In the genomic region with DNA sequence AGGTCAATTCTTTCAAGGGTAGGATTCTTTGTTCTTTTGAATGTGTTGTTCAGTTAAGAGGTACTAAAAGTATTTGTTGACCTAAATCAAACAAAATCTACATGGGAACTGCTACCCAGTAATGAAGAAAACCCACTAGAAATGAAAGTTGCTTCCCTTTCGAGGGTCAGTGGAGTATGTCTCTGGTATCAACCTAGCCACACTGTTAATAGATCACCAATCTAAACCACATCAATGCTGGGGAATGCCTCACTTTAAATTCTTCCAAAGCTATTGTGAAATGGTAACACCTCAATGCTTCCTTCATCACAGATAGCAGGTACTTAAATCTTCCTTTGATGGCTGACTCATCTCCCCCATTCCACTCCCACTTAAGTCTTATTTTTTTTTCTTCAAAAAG, we compare ENCODE assay signal across 17 mouse cellular contexts. TPM values are rescaled to one million over a fixed set of nuclear protein-coding genes. Genes with fewer than 3 reads are reported as not detected.
DNase-seq lines count a peak whose midpoint lies in the region; ATAC-seq and TF ChIP-seq lines count a peak whose summit lies in the region.
"Had no signal": no experiment of that assay in that cellular context is flagged by ENCODE, and none has a peak within 500 bp of the region (broad histone marks: within the 10 kb centered on the region; RNA-seq: fewer than 3 reads in every experiment).

No protein-coding gene starts in this region.

- no peak for TF ChIP-seq POLR2A in lung, adult 2 months (IDR thresholded peaks at IDR 0.05; ENCODE audit: borderline replicate concordance, extremely low read depth, low read depth, low read length)

- WGBS in forebrain, embryonic 15.5 days = 91% methylated on average over 1 of the region's 1 CpGs
- 86% methylated on average over 1 of the region's 1 CpGs for WGBS in forebrain, embryonic 16.5 days
- 70% methylated on average over 1 of the region's 1 CpGs for WGBS in hindbrain, embryonic 13.5 days
- WGBS in hindbrain, embryonic 12.5 days = 81% methylated on average over 1 of the region's 1 CpGs
- 29% methylated on average over 1 of the region's 1 CpGs for WGBS in lung, adult 2 months
- 59% methylated on average over 1 of the region's 1 CpGs for WGBS in stomach, postnatal 0 days

- TF ChIP-seq EP300 in stomach, postnatal 0 days (optimal IDR thresholded peaks at IDR 0.05) = no peak

- no peak overlapping the region for H3K27ac ChIP-seq in forebrain, embryonic 15.5 days (replicated peaks)
- H3K27ac ChIP-seq in forebrain, embryonic 16.5 days (ENCODE audit: low read length) = no peak overlapping the region
- no peak overlapping the region for H3K27ac ChIP-seq in hindbrain, embryonic 13.5 days
- H3K27ac ChIP-seq in hindbrain, embryonic 12.5 days = no peak overlapping the region
- no peak overlapping the region for H3K27ac ChIP-seq in stomach, postnatal 0 days (replicated peaks)
- H3K27ac ChIP-seq: embryonic facial prominence, embryonic 13.5 days; forebrain, embryonic 13.5 days; limb, embryonic 10.5 days; liver, embryonic 14.5 days; midbrain, embryonic 12.5 days had no signal

- H3K4me3 ChIP-seq in forebrain, embryonic 15.5 days = no peak overlapping the region
- no peak overlapping the region for H3K4me3 ChIP-seq in forebrain, embryonic 16.5 days (replicated peaks; ENCODE audit: low read length)
- H3K4me3 ChIP-seq in hindbrain, embryonic 13.5 days = no peak overlapping the region
- H3K4me3 ChIP-seq in hindbrain, embryonic 12.5 days = no peak overlapping the region
- peak overlapping the region; percentile 19 for H3K4me3 ChIP-seq in lung, adult 2 months (replicated peaks; ENCODE audit: extremely low read depth, low read depth, low read length)
- no peak overlapping the region for H3K4me3 ChIP-seq in stomach, postnatal 0 days (ENCODE audit: low read depth, low read length)

- no peak overlapping the region for H3K9ac ChIP-seq in forebrain, embryonic 15.5 days (replicated peaks)
- no peak overlapping the region for H3K9ac ChIP-seq in forebrain, embryonic 16.5 days (replicated peaks; ENCODE audit: low read depth, low read length)
- H3K9ac ChIP-seq in hindbrain, embryonic 13.5 days = no peak overlapping the region
- no peak overlapping the region for H3K9ac ChIP-seq in hindbrain, embryonic 12.5 days
- H3K9ac ChIP-seq in stomach, postnatal 0 days (ENCODE audit: low read length) = no peak overlapping the region
- H3K9ac ChIP-seq: embryonic facial prominence, embryonic 13.5 days; liver, embryonic 14.5 days had no signal

- no peak for TF ChIP-seq CTCF in lung, adult 2 months (IDR thresholded peaks at IDR 0.05; ENCODE audit: insufficient read depth, low read length)
- TF ChIP-seq CTCF in stomach, postnatal 0 days (IDR thresholded peaks at IDR 0.05; ENCODE audit: low read depth) = no peak

- H3K27me3 ChIP-seq in forebrain, embryonic 15.5 days = peaks cover 4% of the 10 kb centered on the region; the same call in 1 of the 2 replicates
- H3K27me3 ChIP-seq in forebrain, embryonic 16.5 days (replicated peaks; ENCODE audit: control insufficient read depth, insufficient read depth, low read length) = 0 out of 2 replicates have a peak, but pooled peaks cover 2% of the 10 kb centered on the region
- H3K27me3 ChIP-seq in hindbrain, embryonic 13.5 days = peaks cover 3% of the 10 kb centered on the region; the same call in 1 of the 2 replicates
- H3K27me3 ChIP-seq in hindbrain, embryonic 12.5 days = no peaks in the 10 kb centered on the region
- H3K27me3 ChIP-seq in stomach, postnatal 0 days (ENCODE audit: control insufficient read depth, insufficient read depth, low read length) = no peaks in the 10 kb centered on the region
- H3K27me3 ChIP-seq: embryonic facial prominence, embryonic 13.5 days; midbrain, embryonic 12.5 days had no signal

- H3K36me3 ChIP-seq in forebrain, embryonic 15.5 days = no peaks in the 10 kb centered on the region
- H3K36me3 ChIP-seq in forebrain, embryonic 16.5 days (ENCODE audit: control insufficient read depth, insufficient read depth) = no peaks in the 10 kb centered on the region
- H3K36me3 ChIP-seq in hindbrain, embryonic 13.5 days = no peaks in the 10 kb centered on the region
- no peaks in the 10 kb centered on the region for H3K36me3 ChIP-seq in hindbrain, embryonic 12.5 days
- H3K36me3 ChIP-seq in stomach, postnatal 0 days (ENCODE audit: control insufficient read depth, insufficient read depth, low read length) = no peaks in the 10 kb centered on the region
- H3K36me3 ChIP-seq: embryonic facial prominence, embryonic 13.5 days; intestine, embryonic 15.5 days; limb, embryonic 10.5 days; midbrain, embryonic 12.5 days had no signal

- no peak for ATAC-seq in forebrain, embryonic 15.5 days (replicated peaks)
- ATAC-seq in forebrain, embryonic 16.5 days = no peak
- ATAC-seq in hindbrain, embryonic 13.5 days (ENCODE audit: low FRiP score) = no peak
- no peak for ATAC-seq in hindbrain, embryonic 12.5 days (ENCODE audit: low FRiP score)
- ATAC-seq in stomach, postnatal 0 days (ENCODE audit: low FRiP score, low TSS enrichment) = no peak
- ATAC-seq: forebrain, embryonic 13.5 days; intestine, embryonic 15.5 days had no signal

- H3K9me3 ChIP-seq in forebrain, embryonic 15.5 days = no peaks in the 10 kb centered on the region
- no peaks in the 10 kb centered on the region for H3K9me3 ChIP-seq in forebrain, embryonic 16.5 days (ENCODE audit: control insufficient read depth, low read length)
- no peaks in the 10 kb centered on the region for H3K9me3 ChIP-seq in hindbrain, embryonic 13.5 days
- H3K9me3 ChIP-seq in hindbrain, embryonic 12.5 days (replicated peaks) = no peaks in the 10 kb centered on the region
- no peaks in the 10 kb centered on the region for H3K9me3 ChIP-seq in stomach, postnatal 0 days (ENCODE audit: control insufficient read depth, low read length)
- H3K9me3 ChIP-seq: embryonic facial prominence, embryonic 13.5 days; forebrain, embryonic 13.5 days; intestine, embryonic 15.5 days; limb, embryonic 10.5 days; midbrain, embryonic 12.5 days had no signal

- H3K4me2 ChIP-seq in forebrain, embryonic 15.5 days (replicated peaks) = peak overlapping the region; percentile 60; the same call in 1 of the 2 replicates
- H3K4me2 ChIP-seq in forebrain, embryonic 16.5 days (ENCODE audit: low read length) = no peak overlapping the region
- H3K4me2 ChIP-seq in hindbrain, embryonic 13.5 days = peak overlapping the region; percentile 58; the same call in 1 of the 2 replicates
- no peak overlapping the region for H3K4me2 ChIP-seq in hindbrain, embryonic 12.5 days (replicated peaks)
- H3K4me2 ChIP-seq in stomach, postnatal 0 days (replicated peaks; ENCODE audit: low read depth) = no peak overlapping the region

- H3K4me1 ChIP-seq in forebrain, embryonic 15.5 days = peaks cover 22% of the 10 kb centered on the region
- H3K4me1 ChIP-seq in forebrain, embryonic 16.5 days (replicated peaks; ENCODE audit: control insufficient read depth, insufficient read depth, low read length) = peaks cover 19% of the 10 kb centered on the region
- H3K4me1 ChIP-seq in hindbrain, embryonic 13.5 days (replicated peaks) = peaks cover 25% of the 10 kb centered on the region
- H3K4me1 ChIP-seq in hindbrain, embryonic 12.5 days = peaks cover 22% of the 10 kb centered on the region
- peaks cover 3% of the 10 kb centered on the region for H3K4me1 ChIP-seq in lung, adult 2 months (ENCODE audit: control insufficient read depth, insufficient read depth, low read length)
- H3K4me1 ChIP-seq in stomach, postnatal 0 days (replicated peaks; ENCODE audit: control insufficient read depth, insufficient read depth) = no peaks in the 10 kb centered on the region

- no peak for DNase-seq in lung, adult 2 months
- DNase-seq in lung, postnatal 14 days = no peak
- peak; percentile 41 for DNase-seq in lung, postnatal 25 days (ENCODE audit: low spot score)
- no peak for DNase-seq in stomach, postnatal 0 days (ENCODE audit: low spot score)
- DNase-seq: adrenal gland, postnatal 14 days; gastrocnemius, postnatal 25 days; layer of hippocampus, adult 9-11 months had no signal

RNA-seq across cellular contexts. Expression of gene Sptbn1, which starts 1.5 kb away (rescaled TPM):
- 125 and 134 TPM in 2 replicates for polyA plus RNA-seq in forebrain, embryonic 15.5 days (2015; fragmentation: Nextera tagmentation; extraction: Ambion mirVana)
- 149 and 159 TPM in 2 replicates for polyA plus RNA-seq in forebrain, embryonic 16.5 days (2015; fragmentation: Nextera tagmentation; extraction: Ambion mirVana)
- polyA plus RNA-seq in hindbrain, embryonic 13.5 days (2015; fragmentation: Nextera tagmentation; extraction: Ambion mirVana) = 154 and 156 TPM in 2 replicates
- 120 and 122 TPM in 2 replicates for polyA plus RNA-seq in hindbrain, embryonic 12.5 days (2016; fragmentation: Nextera tagmentation; extraction: Ambion mirVana)
- polyA plus RNA-seq in lung, adult 2 months (2012; rRNA removed) = 222 and 294 TPM in 2 replicates
- 57.2 and 57.4 TPM in 2 replicates for polyA plus RNA-seq in stomach, postnatal 0 days (2015; fragmentation: Nextera tagmentation; extraction: Ambion mirVana)

Comparison
In these comparisons a context has a peak if more than half of its experiments do, and no peak if none do; other contexts are left out.
1. H3K4me2 ChIP-seq: peak in forebrain, embryonic 15.5 days (single experiment) and hindbrain, embryonic 13.5 days (single experiment); none in forebrain, embryonic 16.5 days (single experiment), hindbrain, embryonic 12.5 days (single experiment) and stomach, postnatal 0 days (single experiment).